Mouse (Mus musculus) testis, postnatal 10 days (tissue): ENCODE data around the gene Hoxd10.

ENCODE experiments used
- DNase-seq: peaks from one replicate; pipeline ENCODE4 v3.0.0; 2021; ENCODE audit warnings: low spot score

Hoxd10 gene

GRCm38 (mm10) chr2:74696442-74697335 lies 5.0 kb downstream of the Hoxd10 start:
- no peak for DNase-seq

- DNase-seq, result peak; percentile 81
Measured at GRCm38 (mm10) chr2:74697567-74698121, 5.9 kb downstream of the Hoxd10 start, which contains the start of gene Hoxd9. Gene Hoxd9, plus strand, starts transcription at chr2:74697727.

GRCm38 (mm10) chr2:74698201-74699052 lies 6.7 kb downstream of the Hoxd10 start:
- DNase-seq, result peak; percentile 64

GRCm38 (mm10) chr2:74699053-74699430 lies 7.3 kb downstream of the Hoxd10 start:
- no peak for DNase-seq

GRCm38 (mm10) chr2:74699664-74700545 lies 8.2 kb downstream of the Hoxd10 start:
- DNase-seq, result peak; percentile 65

- no peak for DNase-seq
Measured at GRCm38 (mm10) chr2:74700546-74701112, 8.9 kb downstream of the Hoxd10 start.

- peak; percentile 92 for DNase-seq
Measured at GRCm38 (mm10) chr2:74701949-74702819, 10.5 kb downstream of the Hoxd10 start.

- DNase-seq, result peak; percentile 25
Measured at GRCm38 (mm10) chr2:74702820-74703219, 11.1 kb downstream of the Hoxd10 start.

GRCm38 (mm10) chr2:74703317-74703716 lies 11.6 kb downstream of the Hoxd10 start:
- peak; percentile 41 for DNase-seq

- DNase-seq, result peak; percentile 64
Measured at GRCm38 (mm10) chr2:74703720-74704392, 12.1 kb downstream of the Hoxd10 start.

GRCm38 (mm10) chr2:74704393-74704998 lies 12.8 kb downstream of the Hoxd10 start, which contains the start of gene Hoxd8:
Gene Hoxd8, plus strand, starts transcription at chr2:74704615.
- DNase-seq, result peak; percentile 89

GRCm38 (mm10) chr2:74704999-74705466 lies 13.3 kb downstream of the Hoxd10 start:
- DNase-seq, result peak; percentile 60

GRCm38 (mm10) chr2:74705467-74706089 lies 13.9 kb downstream of the Hoxd10 start:
- DNase-seq, result peak; percentile 74

- DNase-seq, result peak; percentile 34
Measured at GRCm38 (mm10) chr2:74706393-74706960, 14.8 kb downstream of the Hoxd10 start.

- DNase-seq, result peak; percentile 37
Measured at GRCm38 (mm10) chr2:74707599-74707998, 15.9 kb downstream of the Hoxd10 start.

- peak; percentile 45 for DNase-seq
Measured at GRCm38 (mm10) chr2:74708676-74709075, 17.0 kb downstream of the Hoxd10 start.

GRCm38 (mm10) chr2:74709465-74710419 lies 18.0 kb downstream of the Hoxd10 start:
- DNase-seq, result peak; percentile 36
